Mouse (Mus musculus): ENCODE results near the gene Dap3.

- TF ChIP-seq CTCF (IDR thresholded peaks at IDR 0.05) (no peak), POLR2A (IDR thresholded peaks at IDR 0.05; ENCODE audit: insufficient read depth, low read depth, low read length) (no peak)
These were observed 2.8 kb upstream of the Dap3 start for GRCm38 (mm10) chr3:88953736-88954135.

Measured in heart, adult 2 months (tissue).